Mouse (Mus musculus) C2C12 (cell line): ENCODE data around the gene Tmem254c.
"Not testable (repeated sequence)": the region's sequence is repeated elsewhere in the genome, so short reads cannot be mapped to it uniquely, and the experiment has no call there.

ENCODE experiments used
- CEBPB ChIP-seq: IDR thresholded peaks from one replicate; pipeline ENCODE4 v1.6.1; 2011; ENCODE audit warnings: low read depth, mild to moderate bottlenecking, control low read depth, moderate library complexity
- CTCF ChIP-seq: IDR thresholded peaks from one replicate; pipeline ENCODE4 v1.5.1; 2011; ENCODE audit not compliant: control insufficient read depth, insufficient read depth, insufficient read length
- FOSL1 ChIP-seq: IDR thresholded peaks from one replicate; pipeline ENCODE4 v1.8.0; 2011; ENCODE audit warnings: mild to moderate bottlenecking, low read length; ENCODE audit not compliant: poor library complexity, insufficient read depth, severe bottlenecking
- MAX ChIP-seq: IDR thresholded peaks from one replicate; pipeline ENCODE4 v1.6.1; 2011; ENCODE audit warnings: mild to moderate bottlenecking, control low read depth
- MYOD1 ChIP-seq: IDR thresholded peaks from one replicate; pipeline ENCODE4 v1.6.1; 2011; ENCODE audit warnings: low read depth; ENCODE audit not compliant: control insufficient read depth, insufficient read length
- USF1 ChIP-seq: IDR thresholded peaks from one replicate; pipeline ENCODE4 v1.6.1; 2011; ENCODE audit warnings: low read depth, mild to moderate bottlenecking, control low read depth, moderate library complexity

DNA sequence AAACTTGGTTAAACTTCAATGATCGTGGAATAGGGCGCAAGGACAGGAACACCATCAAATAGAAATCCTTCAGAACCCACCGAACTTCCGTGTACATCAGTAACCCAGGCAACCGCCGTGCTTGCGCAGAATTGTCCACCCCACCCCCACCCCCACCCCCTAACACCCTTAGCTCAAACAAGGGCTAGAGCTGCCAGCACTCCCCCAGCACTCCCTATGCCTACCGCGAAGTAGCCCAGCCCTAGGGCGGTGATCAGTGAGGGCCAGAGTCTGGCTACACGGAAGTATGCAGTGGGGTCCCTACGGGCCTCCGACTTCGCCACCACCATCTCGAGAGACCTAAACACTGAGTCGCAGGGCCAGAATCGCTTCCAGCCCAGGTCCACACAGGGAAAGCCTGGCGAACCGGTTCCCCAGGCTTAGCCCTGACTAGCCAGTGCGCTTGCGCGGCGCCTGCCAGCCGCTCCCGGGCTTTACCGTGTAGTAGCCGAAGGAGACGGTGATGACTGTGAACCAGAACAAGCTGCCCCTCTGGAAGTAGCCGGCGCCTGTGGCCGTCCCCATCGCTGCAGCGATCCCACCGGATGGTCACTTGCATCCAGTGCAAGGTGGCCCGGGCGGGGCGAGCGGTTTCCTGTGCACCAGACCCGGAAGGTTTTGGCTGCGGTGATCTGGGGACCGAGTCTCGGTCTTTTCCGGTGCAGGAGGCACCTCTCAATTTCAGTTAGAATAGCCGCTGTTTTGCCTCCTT, 406 bp downstream of the Tmem254c start:
- TF ChIP-seq CTCF, FOSL1, MAX, USF1, MYOD1, CEBPB: not testable (repeated sequence)
